Mouse (Mus musculus): ENCODE measurements around the gene Med17.

- TF ChIP-seq POLR2AphosphoS5 (IDR thresholded peaks at IDR 0.05; ENCODE audit: insufficient replicate concordance, low read depth, low read length) (no peak), CTCF (IDR thresholded peaks at IDR 0.05; ENCODE audit: low read depth, low read length) (no peak)
Measured at GRCm38 (mm10) chr9:15242130-15242529, 37.6 kb downstream of the Med17 start.
